In genomic region chr12:117692775-117693174, GRCm38 (mm10) we compare ENCODE assay signal across 17 mouse cellular contexts.
DNase-seq lines count a peak whose midpoint lies in the region; ATAC-seq lines count a peak whose summit lies in the region.
"Had no signal": no experiment of that assay in that cellular context is flagged by ENCODE, and none has a peak within 500 bp of the region (broad histone marks: within the 10 kb centered on the region; RNA-seq: fewer than 3 reads in every experiment).

No protein-coding gene starts in this region.

- WGBS in midbrain, embryonic 10.5 days = 35% methylated on average over 1 of the region's 1 CpGs
- 33% methylated on average over 1 of the region's 1 CpGs for WGBS in midbrain, embryonic 11.5 days
- 13% methylated on average over 1 of the region's 1 CpGs for WGBS in hindbrain, embryonic 12.5 days
- WGBS in midbrain, embryonic 14.5 days = 36% methylated on average over 1 of the region's 1 CpGs

- no peak overlapping the region for H3K27ac ChIP-seq in midbrain, embryonic 10.5 days (replicated peaks)
- H3K27ac ChIP-seq in midbrain, embryonic 11.5 days (ENCODE audit: low read depth, low read length) = no peak overlapping the region
- 0 out of 2 replicates have a peak overlapping the region, but pooled peaks have one; percentile 7 for H3K27ac ChIP-seq in hindbrain, embryonic 12.5 days
- no peak overlapping the region; the same call in 1 of the 2 replicates for H3K27ac ChIP-seq in midbrain, embryonic 14.5 days (replicated peaks; ENCODE audit: low read depth, low read length)
- H3K27ac ChIP-seq: heart, embryonic 13.5 days; limb, embryonic 13.5 days; liver, embryonic 14.5 days had no signal

- ATAC-seq in midbrain, embryonic 11.5 days (ENCODE audit: low FRiP score) = no peak
- no peak for ATAC-seq in hindbrain, embryonic 12.5 days (ENCODE audit: low FRiP score)
- no peak for ATAC-seq in midbrain, embryonic 14.5 days (ENCODE audit: low FRiP score, low TSS enrichment)
- ATAC-seq: lung, postnatal 0 days; Patski had no signal

- H3K4me1 ChIP-seq in midbrain, embryonic 10.5 days = peaks cover 23% of the 10 kb centered on the region
- H3K4me1 ChIP-seq in midbrain, embryonic 11.5 days (ENCODE audit: control insufficient read depth, insufficient read depth, low read length) = peaks cover 5% of the 10 kb centered on the region
- peaks cover 42% of the 10 kb centered on the region for H3K4me1 ChIP-seq in hindbrain, embryonic 12.5 days
- H3K4me1 ChIP-seq in midbrain, embryonic 14.5 days (ENCODE audit: control insufficient read depth, insufficient read depth, low read length) = peaks cover 38% of the 10 kb centered on the region

- no peak overlapping the region for H3K4me3 ChIP-seq in midbrain, embryonic 10.5 days
- no peak overlapping the region for H3K4me3 ChIP-seq in midbrain, embryonic 11.5 days (ENCODE audit: low read depth, low read length)
- H3K4me3 ChIP-seq in hindbrain, embryonic 12.5 days = no peak overlapping the region
- H3K4me3 ChIP-seq in midbrain, embryonic 14.5 days (replicated peaks; ENCODE audit: low read depth, low read length) = peak overlapping the region; percentile 16
- H3K4me3 ChIP-seq: heart, embryonic 13.5 days; limb, embryonic 13.5 days had no signal

- H3K36me3 ChIP-seq in midbrain, embryonic 10.5 days = no peaks in the 10 kb centered on the region
- H3K36me3 ChIP-seq in midbrain, embryonic 11.5 days (ENCODE audit: control insufficient read depth, insufficient read depth, low read length) = no peaks in the 10 kb centered on the region
- H3K36me3 ChIP-seq in hindbrain, embryonic 12.5 days = no peaks in the 10 kb centered on the region
- H3K36me3 ChIP-seq in midbrain, embryonic 14.5 days (ENCODE audit: control insufficient read depth, insufficient read depth, low read length) = no peaks in the 10 kb centered on the region
- H3K36me3 ChIP-seq: limb, embryonic 13.5 days had no signal

- peak; percentile 11 for DNase-seq in midbrain, embryonic 10.5 days (ENCODE audit: low spot score)
- DNase-seq in midbrain, embryonic 11.5 days (ENCODE audit: low spot score, missing footprints) = no peak
- no peak for DNase-seq in midbrain, embryonic 14.5 days
- peak; percentile 34 for DNase-seq in retina, postnatal 1 day
- DNase-seq in cerebellum, postnatal 4 days (ENCODE audit: low spot score in 2 of 2) = no peak
- DNase-seq in gastrocnemius, adult 18-20 months (ENCODE audit: low spot score) = no peak
- DNase-seq in adrenal gland, postnatal 14 days = no peak
- DNase-seq: cerebellum, postnatal 10 days; heart, postnatal 36 days; kidney, adult 18-20 months; kidney, postnatal 14 days had no signal

- no peak overlapping the region for H3K9ac ChIP-seq in midbrain, embryonic 11.5 days (ENCODE audit: low read length)
- H3K9ac ChIP-seq in hindbrain, embryonic 12.5 days = peak overlapping the region; percentile 27; the same call in 1 of the 2 replicates
- H3K9ac ChIP-seq in midbrain, embryonic 14.5 days (replicated peaks; ENCODE audit: low read length) = peak overlapping the region; percentile 34; the same call in 1 of the 2 replicates
- H3K9ac ChIP-seq: heart, embryonic 13.5 days; limb, embryonic 13.5 days; liver, embryonic 14.5 days had no signal

- no peaks in the 10 kb centered on the region for H3K9me3 ChIP-seq in midbrain, embryonic 10.5 days (replicated peaks)
- H3K9me3 ChIP-seq in midbrain, embryonic 11.5 days (ENCODE audit: control insufficient read depth, low read length) = no peaks in the 10 kb centered on the region
- no peaks in the 10 kb centered on the region for H3K9me3 ChIP-seq in hindbrain, embryonic 12.5 days (replicated peaks)
- no peaks in the 10 kb centered on the region for H3K9me3 ChIP-seq in midbrain, embryonic 14.5 days (ENCODE audit: control insufficient read depth, low read length)
- H3K9me3 ChIP-seq: heart, embryonic 13.5 days; limb, embryonic 13.5 days had no signal

- peaks cover 17% of the 10 kb centered on the region for H3K27me3 ChIP-seq in midbrain, embryonic 10.5 days (ENCODE audit: low read depth, poor library complexity, severe bottlenecking)
- H3K27me3 ChIP-seq in midbrain, embryonic 11.5 days (ENCODE audit: control insufficient read depth, insufficient read depth, low read length) = no peaks in the 10 kb centered on the region
- H3K27me3 ChIP-seq in hindbrain, embryonic 12.5 days = no peaks in the 10 kb centered on the region
- H3K27me3 ChIP-seq in midbrain, embryonic 14.5 days (ENCODE audit: control insufficient read depth, insufficient read depth, low read length) = no peaks in the 10 kb centered on the region
- H3K27me3 ChIP-seq: heart, embryonic 13.5 days had no signal

- H3K4me2 ChIP-seq in midbrain, embryonic 11.5 days = no peak overlapping the region
- H3K4me2 ChIP-seq in hindbrain, embryonic 12.5 days (replicated peaks) = peak overlapping the region; percentile 64
- peak overlapping the region; percentile 71 for H3K4me2 ChIP-seq in midbrain, embryonic 14.5 days (ENCODE audit: low read length)
- H3K4me2 ChIP-seq: heart, embryonic 13.5 days; limb, embryonic 13.5 days had no signal

Comparison
In these comparisons a context has a peak if more than half of its experiments do, and no peak if none do; other contexts are left out.
1. DNase-seq: peak in midbrain, embryonic 10.5 days (single experiment) and retina, postnatal 1 day (single experiment); none in midbrain, embryonic 11.5 days (single experiment), midbrain, embryonic 14.5 days (single experiment), cerebellum, postnatal 4 days (0 of 2), gastrocnemius, adult 18-20 months (single experiment) and adrenal gland, postnatal 14 days (single experiment).